Mouse (Mus musculus) retina, postnatal 7 days (tissue): ENCODE results near the gene Nfkbia.

Source experiments
- DNase-seq: peaks from one replicate; pipeline ENCODE4 v3.0.0-alpha.2; 2012; ENCODE audit warnings: low read depth, low spot score

Gene Nfkbia

GRCm38 (mm10) chr12:55492184-55492898 is at the start of gene Nfkbia:
Gene Nfkbia, minus strand, starts transcription at chr12:55492647.
- peak; percentile 79 for DNase-seq

- no peak for DNase-seq
Observed at GRCm38 (mm10) chr12:55539157-55539556, 46.7 kb upstream of the Nfkbia start.

GRCm38 (mm10) chr12:55538328-55538971 is 46.0 kb upstream of the Nfkbia start:
- no peak for DNase-seq

- DNase-seq: no peak
Observed at GRCm38 (mm10) chr12:55537742-55538141, 45.3 kb upstream of the Nfkbia start.

- peak; percentile 47 for DNase-seq
Observed at GRCm38 (mm10) chr12:55536537-55537135, 44.2 kb upstream of the Nfkbia start.

GRCm38 (mm10) chr12:55526983-55527752 is 34.7 kb upstream of the Nfkbia start:
- no peak for DNase-seq

- DNase-seq: peak; percentile 50
Observed at GRCm38 (mm10) chr12:55518061-55518738, 25.8 kb upstream of the Nfkbia start.

GRCm38 (mm10) chr12:55508817-55509216 is 16.4 kb upstream of the Nfkbia start:
- DNase-seq: peak; percentile 65

- no peak for DNase-seq
Observed at GRCm38 (mm10) chr12:55507332-55507935, 15.0 kb upstream of the Nfkbia start.

- peak; percentile 70 for DNase-seq
Observed at GRCm38 (mm10) chr12:55506029-55506330, 13.5 kb upstream of the Nfkbia start.

- no peak for DNase-seq
Observed at GRCm38 (mm10) chr12:55505314-55506028, 13.0 kb upstream of the Nfkbia start.

GRCm38 (mm10) chr12:55499031-55499430 is 6.6 kb upstream of the Nfkbia start:
- peak; percentile 79 for DNase-seq

GRCm38 (mm10) chr12:55497737-55498136 is 5.3 kb upstream of the Nfkbia start:
- DNase-seq: no peak

- no peak for DNase-seq
Observed at GRCm38 (mm10) chr12:55495902-55496605, 3.6 kb upstream of the Nfkbia start.

GRCm38 (mm10) chr12:55495114-55495901 is 2.9 kb upstream of the Nfkbia start:
- DNase-seq: peak; percentile 53

GRCm38 (mm10) chr12:55493381-55493780 is 934 bp upstream of the Nfkbia start:
- DNase-seq: no peak

GRCm38 (mm10) chr12:55492941-55493340 is 494 bp upstream of the Nfkbia start:
- DNase-seq: no peak

GRCm38 (mm10) chr12:55491516-55492183 is 797 bp downstream of the Nfkbia start:
- DNase-seq: peak; percentile 84
